Comparison of ENCODE assay signal across 1 mouse cellular context in genomic region chr2:33839252-33839651, GRCm38 (mm10).
TF ChIP-seq lines count a peak whose summit lies in the region.

No protein-coding gene starts in this region.

TF ChIP-seq in MEL, 35 proteins besides CTCF, POLR2A, EP300 and RAD21 (continued from another document):
- TF ChIP-seq RCOR1 (IDR thresholded peaks at IDR 0.05; ENCODE audit: low read depth, low read length) (no peak), JUND (IDR thresholded peaks at IDR 0.05; ENCODE audit: low read depth, low read length) (no peak), TCF12 (IDR thresholded peaks at IDR 0.05; ENCODE audit: low read depth, low read length) (peak; percentile 50), SMC3 (IDR thresholded peaks at IDR 0.05; ENCODE audit: low read depth, low read length) (no peak), USF1 (IDR thresholded peaks at IDR 0.05; ENCODE audit: low read depth, low read length) (no peak)
